Mouse (Mus musculus) liver, adult 2 months (tissue): ENCODE measurements around the gene Axdnd1. TPM values are rescaled to one million over a fixed set of nuclear protein-coding genes. Genes with fewer than 3 reads are reported as not detected.
"Not testable (repeated sequence)": the region's sequence is repeated elsewhere in the genome, so short reads cannot be mapped to it uniquely, and the experiment has no call there.

ENCODE experiments used
- DNase-seq: peaks from one replicate; pipeline ENCODE4 v3.0.0-alpha.2; 2011; ENCODE audit warnings: low read depth, low spot score; ENCODE audit errors: extremely low read depth
- H3K27ac ChIP-seq: fragments of 200-500 bp; replicated peaks from 2 replicates; pipeline ENCODE4 v1.5.1; 2012; ENCODE audit warnings: low read depth, mild to moderate bottlenecking, control low read depth, inconsistent platforms, low read length; ENCODE audit not compliant: insufficient read depth
- H3K27me3 ChIP-seq: fragments of 200-500 bp; 2 replicates; pipeline ENCODE4 v1.6.1; 2012; ENCODE audit warnings: mild to moderate bottlenecking, moderate library complexity, low read length, inconsistent platforms; ENCODE audit not compliant: control insufficient read depth, insufficient read depth
- H3K36me3 ChIP-seq: fragments of 200-500 bp; 2 replicates; pipeline ENCODE4 v1.6.1; 2012; ENCODE audit warnings: low read length, inconsistent platforms; ENCODE audit not compliant: control insufficient read depth, insufficient read depth
- H3K4me1 ChIP-seq: fragments of 200-500 bp; 2 replicates; pipeline ENCODE4 v1.6.1; 2011; ENCODE audit warnings: low read length; ENCODE audit not compliant: control insufficient read depth, insufficient read depth
- H3K4me3 ChIP-seq: fragments of 200-500 bp; 2 replicates; pipeline ENCODE4 v1.5.1; 2011; ENCODE audit warnings: low read depth, mild to moderate bottlenecking, control low read depth, low read length, moderate library complexity; ENCODE audit not compliant: insufficient read depth
- H3K79me2 ChIP-seq: fragments of 200-500 bp; 2 replicates; pipeline ENCODE4 v1.6.1; 2012; ENCODE audit warnings: inconsistent platforms, mild to moderate bottlenecking, low read length, moderate library complexity; ENCODE audit not compliant: control insufficient read depth, insufficient read depth
- H3K9ac ChIP-seq: fragments of 200-500 bp; 2 replicates; pipeline ENCODE4 v1.6.1; 2012; ENCODE audit warnings: low read depth, mild to moderate bottlenecking, control low read depth, inconsistent platforms, low read length
- CTCF ChIP-seq: fragments of 200-500 bp; IDR thresholded peaks from 2 replicates; pipeline ENCODE4 v1.5.1; 2011; ENCODE audit warnings: low read depth, low read length, control low read depth
- POLR2A ChIP-seq: fragments of 200-500 bp; IDR thresholded peaks from 2 replicates; pipeline ENCODE4 v1.6.1; 2011; ENCODE audit warnings: low read length, control low read depth; ENCODE audit not compliant: insufficient read depth; ENCODE audit errors: extremely low read depth
- WGBS: fragments of 180-500 bp; shearing (Covaris S2); methylation state at CpG from one replicate; pipeline ENCODE4 v1.1.7; 2018; 5-methylcytosine and 5-hydroxymethylcytosine counted together
- polyA plus RNA-seq: library from polyadenylated mRNA; depleted of rRNA; stranded (reverse); fragments of >200 nt; gene quantifications from 2 replicates; pipeline ENCODE4 v1.2.3, GENCODE M21; 2012
- total RNA-seq: library from RNA; depleted of rRNA; stranded (reverse); fragments of >200 nt; gene quantifications from 2 replicates; pipeline ENCODE4 v1.2.3, GENCODE M21; 2014

The Axdnd1 gene
- total and polyA plus RNA-seq, 2 experiments: not detected

GRCm38 (mm10) chr1:156310630-156311029 is 110.3 kb downstream of the Axdnd1 start, which contains the start of gene Nphs2:
Nphs2 (plus strand) TSS chr1:156310727.
- peaks cover 12% of the 10 kb centered on the region; the same call in 1 of the 2 replicates for H3K27me3 ChIP-seq
- H3K9ac ChIP-seq: no peak within 1 kb of the TSS
- H3K79me2 ChIP-seq: no peaks in the 10 kb centered on the region
- no peak for TF ChIP-seq CTCF
- TF ChIP-seq POLR2A: no peak
- H3K36me3 ChIP-seq: no peaks in the 10 kb centered on the region
- no peak within 1 kb of the TSS for H3K27ac ChIP-seq
- DNase-seq: no peak
- WGBS: 7% methylated on average over 29 of the region's 29 CpGs
- H3K4me1 ChIP-seq: no peaks in the 10 kb centered on the region
- H3K4me3 ChIP-seq: no peak within 1 kb of the TSS

DNA sequence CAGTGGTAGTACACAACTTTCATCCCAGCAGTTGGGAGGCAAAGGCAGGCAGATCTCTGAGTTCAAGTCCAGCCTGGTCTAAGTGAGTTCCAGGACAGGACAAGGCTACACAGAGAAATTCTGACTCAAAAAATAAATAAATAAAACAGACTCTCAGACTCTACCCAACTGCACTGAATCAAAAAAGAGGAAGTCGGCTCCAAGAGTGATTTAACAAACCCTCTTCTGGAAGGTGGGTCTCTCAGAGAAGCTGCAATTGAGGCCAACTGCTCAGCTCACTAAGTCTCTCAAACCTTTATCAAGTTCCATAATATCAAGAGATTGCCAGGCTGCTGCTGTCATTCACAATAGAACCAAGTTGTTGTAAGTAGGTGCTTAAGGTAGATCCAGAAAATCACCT is 112.4 kb downstream of the Axdnd1 start:
- H3K4me1 ChIP-seq: no peaks in the 10 kb centered on the region
- peaks cover 12% of the 10 kb centered on the region; the same call in 1 of the 2 replicates for H3K27me3 ChIP-seq
- no peak overlapping the region for H3K27ac ChIP-seq
- H3K4me3 ChIP-seq: no peak overlapping the region
- H3K79me2 ChIP-seq: no peaks in the 10 kb centered on the region
- WGBS: 79% methylated on average over 1 of the region's 1 CpGs
- no peak for DNase-seq
- no peak overlapping the region for H3K9ac ChIP-seq
- H3K36me3 ChIP-seq: no peaks in the 10 kb centered on the region
- no peak for TF ChIP-seq CTCF
- no peak for TF ChIP-seq POLR2A

DNA sequence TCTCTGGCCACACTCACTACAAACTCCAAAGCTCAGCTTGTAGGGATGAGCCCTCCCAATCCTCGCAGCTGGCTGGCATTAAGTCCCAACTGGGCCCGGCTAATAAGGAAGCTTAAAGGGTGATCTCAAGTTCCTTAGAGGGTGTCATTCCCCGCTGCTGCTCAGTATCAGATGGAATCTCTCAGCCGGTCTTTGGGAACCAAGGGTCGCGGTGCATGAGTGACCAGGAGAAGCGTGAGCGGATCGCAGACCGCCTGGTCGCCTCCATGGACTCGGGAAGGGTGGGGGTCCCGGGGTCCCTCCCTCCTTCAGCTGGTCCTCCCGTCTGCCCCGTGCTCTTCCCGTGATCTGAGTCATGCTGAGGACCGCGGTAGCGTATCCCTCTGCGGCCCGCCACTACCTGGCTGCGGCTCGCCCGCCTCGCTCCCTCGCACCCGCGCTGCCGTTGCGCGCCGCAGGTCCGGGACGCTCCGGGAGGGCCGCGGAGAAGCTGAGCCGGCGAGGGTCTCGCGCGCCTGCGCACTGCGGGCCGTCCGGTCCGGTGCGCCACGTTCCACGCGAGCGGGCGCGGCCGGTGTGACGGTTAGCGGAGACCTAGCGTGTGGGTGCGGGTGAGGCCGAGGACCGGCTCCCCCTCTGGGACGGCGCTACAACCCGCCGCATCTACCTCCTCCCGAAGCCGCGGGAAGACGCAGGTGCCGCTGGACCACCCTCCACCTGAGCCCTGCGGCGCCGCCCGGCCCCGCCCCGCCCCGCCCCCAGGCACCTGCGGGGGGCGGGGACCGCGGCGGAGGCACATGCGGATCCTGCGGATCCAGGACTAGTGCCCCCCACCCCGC is 117.8 kb downstream of the Axdnd1 start, which contains the start of gene Tdrd5:
Gene Tdrd5, minus strand, starts transcription at position 754 of the 839 bp plus-strand sequence.
- DNase-seq: no peak
- Histone ChIP-seq H3K4me1 (0 out of 2 replicates have a peak, but pooled peaks cover 2% of the 10 kb centered on the region), H3K4me3 (peak within 1 kb of the TSS; percentile 54; the same call in 1 of the 2 replicates), H3K27me3 (peaks cover 20% of the 10 kb centered on the region), H3K36me3 (no peaks in the 10 kb centered on the region), H3K79me2 (no peaks in the 10 kb centered on the region), H3K27ac (no peak within 1 kb of the TSS), H3K9ac (peak within 1 kb of the TSS; percentile 25; the same call in 1 of the 2 replicates)
- TF ChIP-seq CTCF (no peak), POLR2A (no peak)
- 2% methylated on average over 85 of the region's 85 CpGs for WGBS

GRCm38 (mm10) chr1:156290016-156290415 is 130.9 kb downstream of the Axdnd1 start:
- TF ChIP-seq POLR2A: no peak
- TF ChIP-seq CTCF: no peak
- WGBS: 96% methylated on average over 6 of the region's 6 CpGs
- Histone ChIP-seq H3K9ac (no peak overlapping the region), H3K4me1 (no peaks in the 10 kb centered on the region), H3K4me3 (no peak overlapping the region), H3K79me2 (no peaks in the 10 kb centered on the region), H3K27me3 (peaks cover 3% of the 10 kb centered on the region; the same call in 1 of the 2 replicates), H3K27ac (no peak overlapping the region), H3K36me3 (no peaks in the 10 kb centered on the region)
- DNase-seq: no peak

DNA sequence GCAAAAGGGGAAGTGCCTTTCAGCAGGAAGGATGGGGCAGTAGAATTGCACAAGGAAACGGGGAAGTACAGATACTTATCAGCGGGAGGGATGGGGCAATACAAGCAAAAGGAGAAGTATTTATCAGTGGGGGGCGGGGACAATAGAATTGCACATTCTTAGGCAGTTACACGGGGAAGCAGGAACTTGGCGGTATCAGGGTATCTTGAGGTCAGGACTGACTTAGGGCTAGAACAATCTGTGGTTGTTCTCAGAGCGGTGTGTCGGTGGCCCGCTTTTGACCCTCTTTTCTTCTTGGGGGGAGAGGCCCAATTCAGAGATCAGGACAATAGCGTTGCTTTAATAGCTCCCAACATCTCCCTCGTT is 131.8 kb downstream of the Axdnd1 start:
- H3K9ac ChIP-seq, H3K4me3 ChIP-seq, H3K27me3 ChIP-seq, H3K4me1 ChIP-seq, H3K36me3 ChIP-seq, H3K79me2 ChIP-seq, H3K27ac ChIP-seq, DNase-seq: not testable (repeated sequence)
- WGBS: 70% methylated on average over 10 of the region's 10 CpGs

GRCm38 (mm10) chr1:156288556-156289221 is 132.3 kb downstream of the Axdnd1 start:
- no peaks in the 10 kb centered on the region for H3K79me2 ChIP-seq
- H3K4me1 ChIP-seq: no peaks in the 10 kb centered on the region
- H3K4me3 ChIP-seq: no peak overlapping the region
- H3K9ac ChIP-seq: no peak overlapping the region
- H3K27me3 ChIP-seq: peaks cover 3% of the 10 kb centered on the region; the same call in 1 of the 2 replicates
- TF ChIP-seq POLR2A (no peak), CTCF (no peak)
- H3K27ac ChIP-seq: no peak overlapping the region
- 83% methylated on average over 9 of the region's 9 CpGs for WGBS
- H3K36me3 ChIP-seq: no peaks in the 10 kb centered on the region
- no peak for DNase-seq
